In genomic region chr3:40297120-40297519, GRCm38 (mm10) we compare ENCODE assay signal across 25 mouse cellular contexts.
"Had no signal": no experiment of that assay in that cellular context is flagged by ENCODE, and none has a peak within 500 bp of the region (broad histone marks: within the 10 kb centered on the region; RNA-seq: fewer than 3 reads in every experiment).

No protein-coding gene starts in this region.

- H3K4me2 ChIP-seq: embryonic facial prominence, embryonic 12.5 days; embryonic facial prominence, embryonic 13.5 days; embryonic facial prominence, embryonic 15.5 days; forebrain, embryonic 12.5 days; forebrain, embryonic 13.5 days; forebrain, embryonic 15.5 days had no signal

- H3K27me3 ChIP-seq: embryonic facial prominence, embryonic 12.5 days; embryonic facial prominence, embryonic 13.5 days; embryonic facial prominence, embryonic 15.5 days; forebrain, embryonic 12.5 days; forebrain, embryonic 13.5 days; forebrain, embryonic 15.5 days had no signal

- DNase-seq: cerebellum, adult 9-11 months; cerebellum, postnatal 10 days; cerebellum, postnatal 14 days; cerebellum, postnatal 25 days; cerebellum, postnatal 36 days; embryo, embryonic 11 days; forebrain, postnatal 0 days; gastrocnemius, adult 2 months; gastrocnemius, postnatal 10 days; gastrocnemius, postnatal 14 days; gastrocnemius, postnatal 25 days; gastrocnemius, postnatal 36 days; heart, adult 11 months; heart, adult 18-20 months; heart, adult 2 months had no signal

- H3K36me3 ChIP-seq: embryonic facial prominence, embryonic 10.5 days; embryonic facial prominence, embryonic 12.5 days; embryonic facial prominence, embryonic 13.5 days; embryonic facial prominence, embryonic 15.5 days; forebrain, embryonic 10.5 days; forebrain, embryonic 12.5 days; forebrain, embryonic 15.5 days; heart, embryonic 10.5 days had no signal

- H3K4me1 ChIP-seq: embryonic facial prominence, embryonic 10.5 days; embryonic facial prominence, embryonic 12.5 days; embryonic facial prominence, embryonic 13.5 days; embryonic facial prominence, embryonic 15.5 days; forebrain, embryonic 10.5 days; forebrain, embryonic 12.5 days; forebrain, embryonic 13.5 days; forebrain, embryonic 15.5 days; heart, embryonic 10.5 days had no signal

- H3K9ac ChIP-seq: embryonic facial prominence, embryonic 12.5 days; embryonic facial prominence, embryonic 13.5 days; embryonic facial prominence, embryonic 15.5 days; forebrain, embryonic 12.5 days; forebrain, embryonic 13.5 days; forebrain, embryonic 15.5 days; forebrain, postnatal 0 days had no signal

- H3K4me3 ChIP-seq: embryonic facial prominence, embryonic 10.5 days; embryonic facial prominence, embryonic 12.5 days; embryonic facial prominence, embryonic 13.5 days; embryonic facial prominence, embryonic 15.5 days; erythroblast, embryonic 14.5 days; forebrain, embryonic 10.5 days; forebrain, embryonic 12.5 days; forebrain, embryonic 13.5 days; forebrain, embryonic 15.5 days; gastrocnemius, adult 2 months; heart, adult 2 months; heart, embryonic 10.5 days had no signal

- H3K27ac ChIP-seq: embryonic facial prominence, embryonic 10.5 days; embryonic facial prominence, embryonic 12.5 days; embryonic facial prominence, embryonic 13.5 days; embryonic facial prominence, embryonic 15.5 days; forebrain, embryonic 10.5 days; forebrain, embryonic 12.5 days; forebrain, embryonic 13.5 days; forebrain, embryonic 15.5 days; gastrocnemius, adult 2 months; heart, adult 2 months; heart, embryonic 10.5 days had no signal

- H3K9me3 ChIP-seq: embryonic facial prominence, embryonic 10.5 days; embryonic facial prominence, embryonic 12.5 days; embryonic facial prominence, embryonic 13.5 days; embryonic facial prominence, embryonic 15.5 days; forebrain, embryonic 12.5 days; forebrain, embryonic 13.5 days; forebrain, embryonic 15.5 days; heart, embryonic 10.5 days had no signal
